Mouse (Mus musculus): Measurements from ENCODE around the gene Lypla2. TPM values are rescaled to one million over a fixed set of nuclear protein-coding genes. Genes with fewer than 3 reads are reported as not detected.

The Lypla2 gene
- polyA plus RNA-seq, 1 experiment = 90.8 TPM

DNA sequence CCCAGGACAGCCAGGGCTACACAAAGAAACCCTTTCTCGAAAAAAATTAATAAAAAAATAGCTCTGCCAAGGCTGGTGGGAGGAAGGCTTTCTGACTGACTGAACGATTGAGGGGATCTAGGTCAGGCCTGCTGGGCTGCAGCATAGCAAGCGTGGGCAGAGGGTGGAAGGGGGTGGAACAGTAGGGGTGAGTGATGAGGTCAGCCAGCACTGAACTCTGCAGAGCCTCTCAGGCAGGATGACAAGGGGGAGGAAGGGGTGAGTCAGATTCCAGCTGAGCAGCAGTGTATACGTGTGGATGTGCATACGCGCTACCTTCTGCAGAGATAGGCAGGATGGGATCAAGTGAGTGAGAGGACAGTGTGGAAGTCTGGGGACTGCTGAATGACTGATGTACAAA is 22.5 kb downstream of the Lypla2 start:
- TF ChIP-seq POLR2A (IDR thresholded peaks at IDR 0.05; ENCODE audit: low read depth, low read length) (no peak), CTCF (conservative IDR thresholded peaks at IDR 0.05; ENCODE audit: insufficient read depth, insufficient read length, low read depth, low read length) (no peak)
- no peaks in the 10 kb centered on the region for H3K36me3 ChIP-seq (ENCODE audit: control insufficient read depth, insufficient read depth, low read length)
- peaks cover 21% of the 10 kb centered on the region for H3K4me1 ChIP-seq (ENCODE audit: control insufficient read depth, insufficient read depth, low read length)
- WGBS = 34% methylated on average over 6 of the region's 6 CpGs
- no peak overlapping the region for H3K27ac ChIP-seq (ENCODE audit: insufficient read depth, low read depth, low read length)
- no peaks in the 10 kb centered on the region for H3K27me3 ChIP-seq (replicated peaks; ENCODE audit: control insufficient read depth, insufficient read depth, low read length)
- DNase-seq = peak; percentile 36
- no peak overlapping the region for H3K4me3 ChIP-seq (ENCODE audit: insufficient read depth, low read depth, low read length)

DNA sequence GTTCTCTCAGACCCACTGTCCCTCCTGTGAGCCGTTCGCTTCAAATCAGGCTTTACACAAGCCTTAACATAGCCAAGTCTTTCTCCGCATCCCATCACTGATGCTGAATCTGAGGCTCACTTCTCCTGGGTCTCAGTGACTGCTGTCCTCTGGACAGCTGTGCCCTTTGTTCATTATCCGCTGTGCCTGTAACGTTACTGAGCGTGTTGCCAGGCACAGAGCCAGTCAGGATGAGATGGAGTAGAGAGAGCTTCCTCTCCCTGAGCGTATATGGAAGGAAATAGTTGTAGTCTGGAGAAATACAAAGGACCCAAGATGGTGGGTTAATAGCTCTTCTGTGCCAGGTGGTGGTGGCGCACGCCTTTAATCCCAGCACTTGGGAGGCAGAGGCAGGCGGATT is 23.0 kb downstream of the Lypla2 start:
- H3K36me3 ChIP-seq (ENCODE audit: control insufficient read depth, insufficient read depth, low read length) = no peaks in the 10 kb centered on the region
- peak; percentile 66 for DNase-seq
- H3K27me3 ChIP-seq (replicated peaks; ENCODE audit: control insufficient read depth, insufficient read depth, low read length) = no peaks in the 10 kb centered on the region
- WGBS = 64% methylated on average over 10 of the region's 10 CpGs
- peaks cover 21% of the 10 kb centered on the region for H3K4me1 ChIP-seq (ENCODE audit: control insufficient read depth, insufficient read depth, low read length)
- TF ChIP-seq POLR2A (IDR thresholded peaks at IDR 0.05; ENCODE audit: low read depth, low read length) = no peak
- no peak for TF ChIP-seq CTCF (conservative IDR thresholded peaks at IDR 0.05; ENCODE audit: insufficient read depth, insufficient read length, low read depth, low read length)
- no peak overlapping the region for H3K27ac ChIP-seq (ENCODE audit: insufficient read depth, low read depth, low read length)
- no peak overlapping the region for H3K4me3 ChIP-seq (ENCODE audit: insufficient read depth, low read depth, low read length)

DNA sequence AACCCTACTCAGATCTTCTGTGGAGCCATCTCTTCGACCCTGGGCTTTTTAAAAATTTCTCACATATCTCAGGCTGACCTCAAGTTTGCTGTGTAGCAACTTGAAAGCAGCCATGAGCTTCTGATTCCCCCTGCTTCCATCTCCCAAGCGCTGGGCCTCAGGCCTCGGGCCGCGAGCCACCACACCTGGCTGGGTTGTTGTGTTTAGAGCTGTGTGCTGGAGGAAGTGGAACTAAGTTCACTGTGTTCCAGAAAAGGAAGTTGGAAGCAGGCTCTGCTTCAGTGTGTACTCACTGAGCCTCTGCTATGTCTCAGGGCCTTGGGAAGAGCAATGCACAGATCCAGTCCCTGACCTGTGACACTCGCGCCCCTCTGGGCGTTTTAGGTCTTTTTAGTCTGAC is 24.3 kb downstream of the Lypla2 start:
- WGBS = 66% methylated on average over 8 of the region's 8 CpGs
- no peaks in the 10 kb centered on the region for H3K27me3 ChIP-seq (replicated peaks; ENCODE audit: control insufficient read depth, insufficient read depth, low read length)

DNA sequence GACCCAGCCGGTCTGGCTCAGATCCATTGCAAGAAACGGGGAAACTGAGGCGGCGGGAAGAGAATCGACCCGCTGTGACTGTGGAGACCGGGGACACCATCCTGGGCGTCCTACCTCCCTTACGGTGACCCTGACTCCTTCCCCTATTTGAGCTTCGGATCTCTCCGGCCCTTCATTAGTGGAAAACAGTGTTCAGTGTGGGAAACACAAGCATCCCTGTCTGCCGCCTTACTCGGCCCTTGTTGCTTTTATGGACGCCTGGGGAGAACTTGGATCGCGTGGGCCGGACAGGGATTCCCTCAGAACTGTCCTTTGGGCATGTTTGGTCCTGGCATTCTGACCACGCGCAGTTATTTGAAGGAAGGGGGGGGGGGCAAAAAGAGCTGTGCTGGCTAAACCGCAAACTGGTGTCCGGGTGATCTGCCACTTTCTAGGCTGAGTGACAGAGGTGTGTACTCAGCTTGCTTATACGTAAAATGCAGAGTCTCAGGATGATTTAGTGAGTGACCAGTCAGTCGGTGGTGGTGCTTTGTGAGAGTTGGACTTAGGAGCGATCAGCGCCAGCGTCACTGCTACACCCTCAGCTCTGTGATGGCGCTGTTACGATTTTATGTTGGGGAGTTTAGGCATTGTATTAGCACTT is 25.6 kb downstream of the Lypla2 start:
- Histone ChIP-seq H3K36me3 (ENCODE audit: control insufficient read depth, insufficient read depth, low read length) (no peaks in the 10 kb centered on the region), H3K4me3 (ENCODE audit: insufficient read depth, low read depth, low read length) (peak overlapping the region; percentile 87), H3K27me3 (replicated peaks; ENCODE audit: control insufficient read depth, insufficient read depth, low read length) (no peaks in the 10 kb centered on the region), H3K4me1 (ENCODE audit: control insufficient read depth, insufficient read depth, low read length) (peaks cover 21% of the 10 kb centered on the region), H3K27ac (ENCODE audit: insufficient read depth, low read depth, low read length) (peak overlapping the region; percentile 11)
- TF ChIP-seq POLR2A (IDR thresholded peaks at IDR 0.05; ENCODE audit: low read depth, low read length) (no peak), CTCF (conservative IDR thresholded peaks at IDR 0.05; ENCODE audit: insufficient read depth, insufficient read length, low read depth, low read length) (no peak)
- DNase-seq = peak; percentile 38
- under 1% methylated on average over 28 of the region's 28 CpGs for WGBS

More for the DNA sequence above, 24.3 kb downstream of the Lypla2 start:
- no peak overlapping the region for H3K27ac ChIP-seq (ENCODE audit: insufficient read depth, low read depth, low read length)
- no peaks in the 10 kb centered on the region for H3K36me3 ChIP-seq (ENCODE audit: control insufficient read depth, insufficient read depth, low read length)
- H3K4me3 ChIP-seq (ENCODE audit: insufficient read depth, low read depth, low read length) = no peak overlapping the region
- TF ChIP-seq POLR2A (IDR thresholded peaks at IDR 0.05; ENCODE audit: low read depth, low read length) (no peak), CTCF (conservative IDR thresholded peaks at IDR 0.05; ENCODE audit: insufficient read depth, insufficient read length, low read depth, low read length) (no peak)
- H3K4me1 ChIP-seq (ENCODE audit: control insufficient read depth, insufficient read depth, low read length) = peaks cover 21% of the 10 kb centered on the region
- no peak for DNase-seq

DNA sequence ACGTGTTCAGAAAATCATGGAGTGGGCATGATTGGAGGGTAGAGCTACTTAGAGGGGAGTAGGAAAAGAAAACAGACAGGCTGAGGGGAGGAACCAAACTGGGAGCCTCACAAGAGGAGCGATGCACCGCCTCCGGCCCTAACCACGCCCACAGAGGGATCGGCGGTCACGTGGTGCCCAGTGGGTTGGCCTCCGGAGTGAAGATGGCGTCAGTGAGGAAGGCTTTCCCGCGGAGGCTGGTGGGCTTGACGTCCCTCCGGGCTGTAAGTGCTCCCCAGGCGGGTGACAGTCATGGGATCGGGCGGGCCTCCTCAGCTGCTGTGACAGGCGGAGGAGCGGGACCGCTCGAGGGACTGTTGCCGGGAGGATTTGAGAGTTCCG is 26.2 kb downstream of the Lypla2 start, which contains the start of gene Hmgcl:
Gene Hmgcl, plus strand, starts transcription at position 171 of the 381 bp plus-strand sequence.
- under 1% methylated on average over 23 of the region's 23 CpGs for WGBS
- peak; percentile 97 for DNase-seq
- H3K27me3 ChIP-seq (replicated peaks; ENCODE audit: control insufficient read depth, insufficient read depth, low read length) = no peaks in the 10 kb centered on the region
- peak within 1 kb of the TSS; percentile 47 for H3K27ac ChIP-seq (ENCODE audit: insufficient read depth, low read depth, low read length)
- no peaks in the 10 kb centered on the region for H3K36me3 ChIP-seq (ENCODE audit: control insufficient read depth, insufficient read depth, low read length)
- H3K4me3 ChIP-seq (ENCODE audit: insufficient read depth, low read depth, low read length) = peak within 1 kb of the TSS; percentile 87
- TF ChIP-seq CTCF (conservative IDR thresholded peaks at IDR 0.05; ENCODE audit: insufficient read depth, insufficient read length, low read depth, low read length) (no peak), POLR2A (IDR thresholded peaks at IDR 0.05; ENCODE audit: low read depth, low read length) (peak; percentile 93)
- H3K4me1 ChIP-seq (ENCODE audit: control insufficient read depth, insufficient read depth, low read length) = peaks cover 21% of the 10 kb centered on the region

DNA sequence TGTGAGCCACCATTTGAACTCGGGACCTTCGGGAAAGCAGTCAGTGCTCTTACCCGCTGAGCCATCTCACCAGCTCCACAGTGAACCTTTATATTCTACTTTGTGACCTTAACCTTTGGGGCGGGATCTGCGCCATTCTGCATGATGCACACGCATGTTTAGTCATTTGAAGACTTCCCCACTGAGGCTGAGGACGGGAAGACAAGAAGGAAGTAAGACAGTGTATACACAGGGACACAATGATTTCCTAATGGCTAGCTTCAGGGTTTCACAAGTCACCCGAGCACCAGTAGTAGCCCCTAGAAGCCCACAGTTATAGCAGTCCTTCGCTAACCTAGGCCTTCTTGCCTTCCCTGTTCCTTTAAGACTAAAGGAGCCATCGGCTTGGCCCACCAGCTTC is 26.7 kb downstream of the Lypla2 start:
- no peak for DNase-seq

DNA sequence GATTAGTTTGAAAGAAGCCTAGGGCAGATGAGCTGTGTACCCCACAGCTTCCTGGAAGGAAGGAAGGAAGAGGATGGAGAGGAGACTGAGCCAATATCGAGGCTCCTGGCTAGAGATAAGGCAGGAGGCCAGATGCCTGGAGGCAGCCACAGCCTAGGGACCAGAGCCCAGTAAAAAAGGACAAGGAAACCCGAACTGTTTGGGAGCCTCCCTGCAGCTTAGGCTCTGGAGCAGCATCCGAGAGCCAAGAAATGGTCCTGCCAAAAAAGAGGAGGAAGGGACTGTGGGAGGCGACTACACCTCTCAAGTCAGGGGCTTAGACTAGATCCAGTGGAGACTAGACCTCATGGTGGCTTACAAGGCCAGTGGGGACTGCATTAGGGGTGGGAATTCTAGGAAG is 29.0 kb downstream of the Lypla2 start:
- TF ChIP-seq CTCF (conservative IDR thresholded peaks at IDR 0.05; ENCODE audit: insufficient read depth, insufficient read length, low read depth, low read length) (no peak), POLR2A (IDR thresholded peaks at IDR 0.05; ENCODE audit: low read depth, low read length) (no peak)
- H3K4me1 ChIP-seq (ENCODE audit: control insufficient read depth, insufficient read depth, low read length) = peaks cover 11% of the 10 kb centered on the region
- whole genome bisulfite sequencing = 51% methylated on average over 4 of the region's 4 CpGs
- H3K4me3 ChIP-seq (ENCODE audit: insufficient read depth, low read depth, low read length) = no peak overlapping the region
- no peaks in the 10 kb centered on the region for H3K36me3 ChIP-seq (ENCODE audit: control insufficient read depth, insufficient read depth, low read length)
- H3K27me3 ChIP-seq (replicated peaks; ENCODE audit: control insufficient read depth, insufficient read depth, low read length) = no peaks in the 10 kb centered on the region
- no peak for DNase-seq
- no peak overlapping the region for H3K27ac ChIP-seq (ENCODE audit: insufficient read depth, low read depth, low read length)

More for the DNA sequence above, 26.7 kb downstream of the Lypla2 start:
- Histone ChIP-seq H3K27me3 (replicated peaks; ENCODE audit: control insufficient read depth, insufficient read depth, low read length) (no peaks in the 10 kb centered on the region), H3K4me3 (ENCODE audit: insufficient read depth, low read depth, low read length) (peak overlapping the region; percentile 87), H3K4me1 (ENCODE audit: control insufficient read depth, insufficient read depth, low read length) (peaks cover 21% of the 10 kb centered on the region), H3K27ac (ENCODE audit: insufficient read depth, low read depth, low read length) (peak overlapping the region; percentile 47), H3K36me3 (ENCODE audit: control insufficient read depth, insufficient read depth, low read length) (no peaks in the 10 kb centered on the region)
- TF ChIP-seq CTCF (conservative IDR thresholded peaks at IDR 0.05; ENCODE audit: insufficient read depth, insufficient read length, low read depth, low read length) = no peak
- no peak for TF ChIP-seq POLR2A (IDR thresholded peaks at IDR 0.05; ENCODE audit: low read depth, low read length)
- 75% methylated on average over 10 of the region's 10 CpGs for WGBS

Measured in kidney, adult 2 months (tissue).